Mouse (Mus musculus) right cerebral cortex, postnatal 4 days (tissue): ENCODE results near the gene Gpsm1.
"Not testable (repeated sequence)": the region's sequence is repeated elsewhere in the genome, so short reads cannot be mapped to it uniquely, and the experiment has no call there.

Experiments
- DNase-seq: peaks from one replicate; pipeline ENCODE4 v3.0.0-alpha.2; 2022

The Gpsm1 gene

DNA sequence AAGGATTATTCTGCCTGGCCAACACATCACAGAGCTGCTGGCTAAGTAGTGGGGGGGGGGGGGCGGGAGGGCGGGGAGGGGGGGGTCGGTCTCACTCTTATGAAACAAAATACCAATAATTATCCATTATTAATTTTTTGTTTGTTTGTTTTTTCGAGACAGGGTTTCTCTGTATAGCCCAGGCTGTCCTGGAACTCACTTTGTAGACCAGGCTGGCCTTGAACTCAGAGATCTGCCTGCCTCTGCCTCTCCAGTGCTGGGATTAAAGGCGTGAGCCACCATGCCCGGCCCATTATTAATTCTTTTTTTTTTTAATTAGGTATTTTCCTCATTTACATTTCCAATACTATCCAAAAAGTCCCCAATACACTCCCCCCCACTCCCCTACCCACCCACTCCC lies 65.6 kb downstream of the Gpsm1 start:
- not testable (repeated sequence) for DNase-seq

GRCm38 (mm10) chr2:26387713-26388112 lies 72.4 kb downstream of the Gpsm1 start:
- DNase-seq, result no peak

DNA sequence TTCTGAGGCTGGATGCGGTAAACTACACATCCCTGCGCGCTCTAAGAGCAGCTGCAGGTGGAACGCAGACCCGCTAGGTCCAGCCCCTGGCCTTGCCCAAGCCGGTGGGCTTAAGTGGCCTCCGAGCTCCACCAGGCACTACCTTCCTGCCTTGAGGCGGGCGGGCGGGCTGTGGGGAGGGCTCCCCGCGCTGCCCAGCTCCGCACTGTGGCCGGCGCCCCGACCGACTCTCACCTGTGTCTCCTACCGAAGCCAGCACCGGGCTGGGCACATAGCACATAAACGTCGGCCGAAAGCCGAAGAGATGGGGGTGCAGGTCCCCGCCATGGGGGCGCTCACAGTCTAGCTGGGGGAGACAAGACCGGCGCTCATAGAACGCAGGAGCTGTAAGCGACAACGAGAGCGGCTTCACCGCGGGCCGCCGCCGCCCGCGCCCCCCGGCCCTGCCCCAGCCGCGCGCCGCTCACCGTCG lies 73.4 kb downstream of the Gpsm1 start:
- no peak for DNase-seq

DNA sequence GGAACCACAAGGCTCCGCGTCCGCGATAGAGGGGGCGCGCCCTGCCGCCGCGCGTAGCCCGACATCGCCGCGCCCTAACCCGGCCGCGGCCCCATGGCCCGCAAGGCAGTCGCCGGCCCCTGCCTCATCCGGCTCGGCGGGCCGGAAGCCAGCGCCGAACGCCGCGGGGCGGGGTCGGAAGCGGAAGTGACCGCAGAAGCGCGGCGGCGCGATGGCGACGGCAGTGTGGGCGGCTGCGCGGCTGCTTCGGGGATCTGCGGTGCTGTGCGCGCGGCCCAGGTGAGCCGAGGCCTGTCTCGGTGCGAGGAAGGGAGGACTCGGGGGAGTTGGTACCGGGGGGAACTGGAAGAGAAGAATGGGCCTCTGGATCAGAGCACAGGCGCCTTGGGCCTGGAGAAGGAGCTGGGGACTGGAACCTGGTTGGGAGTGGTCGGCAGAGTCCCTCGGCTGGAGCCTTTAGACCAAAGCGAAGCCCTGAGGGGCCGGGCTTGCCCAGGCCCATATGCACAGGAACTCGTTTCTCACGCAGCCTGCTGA lies 73.9 kb downstream of the Gpsm1 start, which contains the start of the genes Entr1 and Pmpca:
Gene Entr1 (minus strand): TSS at position 163 of the 537 bp plus-strand sequence.
Gene Pmpca (plus strand): TSS at position 186 of the 537 bp plus-strand sequence.
- peak; percentile 87 for DNase-seq

- DNase-seq, result no peak
Observed at GRCm38 (mm10) chr2:26390954-26391353, 75.6 kb downstream of the Gpsm1 start.

DNA sequence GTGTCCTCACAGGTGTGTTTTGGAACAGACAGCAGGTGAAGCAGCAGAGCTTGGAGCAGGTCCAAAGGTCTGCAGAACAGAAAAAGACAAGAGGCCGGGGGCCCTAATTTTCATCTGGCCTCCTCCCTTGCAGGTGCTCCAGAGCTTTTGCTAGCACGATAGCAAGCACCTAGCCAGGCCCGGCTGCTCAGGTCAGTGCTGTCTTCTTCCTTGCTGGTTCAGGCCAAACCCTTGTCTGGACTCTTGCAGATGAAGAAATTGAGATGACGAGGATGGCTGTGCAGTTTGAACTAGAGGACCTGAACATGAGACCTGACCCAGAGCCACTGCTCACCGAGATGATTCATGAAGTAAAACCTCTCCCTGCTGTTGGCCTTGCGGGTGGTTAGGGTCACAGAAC lies 76.3 kb downstream of the Gpsm1 start:
- no peak for DNase-seq
